Mouse (Mus musculus): ENCODE data around the gene Htr6.

DNA sequence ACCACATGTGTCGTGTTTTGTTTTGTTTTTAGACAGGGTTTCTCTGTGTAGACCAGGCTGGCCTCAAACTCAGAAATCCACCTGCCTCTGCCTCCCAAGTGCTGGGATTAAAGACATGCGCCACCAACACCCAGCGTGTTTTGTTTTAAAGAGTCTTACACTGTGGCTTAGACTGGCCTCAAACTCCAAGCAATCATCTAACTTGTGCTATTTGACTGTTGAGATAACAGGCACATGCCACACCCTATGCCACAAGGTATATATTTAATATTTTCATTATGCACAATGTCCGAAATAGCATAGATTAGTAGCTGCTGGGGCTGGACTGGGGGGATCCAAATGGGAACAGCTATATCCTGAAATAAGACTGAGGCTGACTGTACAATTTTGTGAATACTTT is 47.2 kb upstream of the Htr6 start:
- TF ChIP-seq GATA1 (IDR thresholded peaks at IDR 0.05; ENCODE audit: borderline replicate concordance, low read length): no peak
- TF ChIP-seq FLI1 (IDR thresholded peaks at IDR 0.05; ENCODE audit: low read length): no peak

Data from megakaryocyte, embryonic 14.5 days (primary cell).